Mouse (Mus musculus) kidney, embryonic 14.5 days (tissue): ENCODE results near the gene Ppil4. TPM values are rescaled to one million over a fixed set of nuclear protein-coding genes. Genes with fewer than 3 reads are reported as not detected.

Source experiments
- ATAC-seq: fragments of 200-750 bp; cut with Nextera tagmentation; 2 replicates; pipeline ENCODE4 v1.8.0; 2017; ENCODE audit warnings: moderate number of reproducible peaks, mild to moderate bottlenecking, moderate TSS enrichment, moderate library complexity; ENCODE audit not compliant: low FRiP score, low TSS enrichment
- H3K27ac ChIP-seq: fragments of 300-500 bp; sonication (generic); 2 replicates; pipeline ENCODE4 v1.5.1; 2014; ENCODE audit warnings: low read depth, mild to moderate bottlenecking, low read length, moderate library complexity, mixed read lengths
- H3K27me3 ChIP-seq: fragments of 300-500 bp; sonication (generic); 2 replicates; pipeline ENCODE4 v1.6.1; 2014; ENCODE audit warnings: mild to moderate bottlenecking, low read length; ENCODE audit not compliant: control insufficient read depth, insufficient read depth
- H3K36me3 ChIP-seq: fragments of 300-500 bp; sonication (generic); 2 replicates; pipeline ENCODE4 v1.6.1; 2014; ENCODE audit warnings: low read length, mixed read lengths; ENCODE audit not compliant: control insufficient read depth, insufficient read depth
- H3K4me1 ChIP-seq: fragments of 300-500 bp; sonication (generic); 2 replicates; pipeline ENCODE4 v1.6.1; 2014; ENCODE audit warnings: low read length, mixed read lengths; ENCODE audit not compliant: control insufficient read depth, insufficient read depth
- H3K4me2 ChIP-seq: fragments of 300-500 bp; sonication (generic); replicated peaks from 2 replicates; pipeline ENCODE4 v1.6.1; 2014; ENCODE audit warnings: low read depth, mild to moderate bottlenecking, low read length
- H3K4me3 ChIP-seq: fragments of 300-500 bp; sonication (generic); 2 replicates; pipeline ENCODE4 v1.5.1; 2014; ENCODE audit warnings: mild to moderate bottlenecking, low read length
- H3K9ac ChIP-seq: fragments of 300-500 bp; sonication (generic); 2 replicates; pipeline ENCODE4 v1.6.1; 2014; ENCODE audit warnings: low read depth, mild to moderate bottlenecking, low read length, moderate library complexity
- H3K9me3 ChIP-seq: fragments of 300-500 bp; sonication (generic); 2 replicates; pipeline ENCODE4 v1.6.1; 2016; ENCODE audit warnings: low read length; ENCODE audit not compliant: control insufficient read depth
- WGBS: fragments of 180-500 bp; shearing (Covaris S2); extraction: QIAGEN DNeasy Blood & Tissue Kit; methylation state at CpG from one replicate; pipeline ENCODE4 v1.1.7; 2014; 5-methylcytosine and 5-hydroxymethylcytosine counted together
- polyA plus RNA-seq: library from polyadenylated mRNA; unstranded; fragments of >200 nt; fragmentation: Nextera tagmentation; extraction: Ambion mirVana; gene quantifications from 2 replicates; pipeline ENCODE4 v1.2.1, GENCODE M21; 2014

The Ppil4 gene
- polyA plus RNA-seq, 1 experiment from 2014 or later: 40.8 TPM

DNA sequence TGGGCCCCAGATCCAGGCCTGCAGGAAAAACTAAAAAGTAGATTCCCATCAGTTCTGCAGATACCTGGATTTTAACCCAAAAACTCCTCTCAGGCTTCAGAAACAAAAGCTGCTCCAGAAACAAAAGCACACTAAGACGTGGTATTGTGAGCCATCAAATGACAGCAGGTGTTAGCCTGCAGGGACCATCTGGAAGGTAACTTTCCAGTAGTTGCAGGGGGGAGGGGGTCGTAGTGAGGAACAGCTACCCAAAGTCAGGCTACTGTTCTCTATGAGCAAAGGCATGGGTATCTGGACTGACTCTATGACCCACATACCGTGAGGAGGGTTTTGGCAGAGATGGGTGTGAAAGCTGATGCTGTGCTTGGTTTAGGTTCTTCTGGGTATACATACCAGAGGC is 48.1 kb downstream of the Ppil4 start:
- no peak for ATAC-seq
- Histone ChIP-seq H3K36me3 (no peaks in the 10 kb centered on the region), H3K27me3 (no peaks in the 10 kb centered on the region), H3K9ac (no peak overlapping the region), H3K4me3 (no peak overlapping the region), H3K4me2 (no peak overlapping the region), H3K4me1 (no peaks in the 10 kb centered on the region), H3K9me3 (no peaks in the 10 kb centered on the region), H3K27ac (no peak overlapping the region)
- 67% methylated on average over 3 of the region's 3 CpGs for WGBS

DNA sequence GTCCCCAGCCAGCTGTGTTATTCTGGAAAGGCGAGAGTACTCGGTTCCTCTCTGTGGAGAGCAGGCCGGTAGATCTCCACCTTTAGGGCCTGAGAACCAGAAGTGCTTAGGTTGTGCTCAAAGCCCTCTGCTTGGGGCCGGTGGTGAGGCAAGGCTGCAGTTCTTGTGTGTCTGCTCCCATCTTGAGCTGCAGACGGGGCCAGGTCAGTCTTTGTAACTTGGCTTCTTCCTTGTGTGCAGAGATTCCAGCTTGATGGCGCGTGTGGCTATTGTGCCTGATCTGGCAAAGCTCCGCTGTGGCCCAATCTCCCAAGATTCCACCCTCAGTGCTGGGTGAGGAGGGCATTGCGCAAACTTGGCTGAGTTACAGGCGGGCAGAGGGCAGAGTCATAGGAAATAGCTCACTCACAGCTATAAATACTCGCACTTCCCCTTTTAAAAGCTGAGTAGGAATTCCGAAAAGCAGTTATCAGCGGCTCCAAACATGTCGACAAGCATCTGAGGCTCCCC is 48.9 kb downstream of the Ppil4 start:
- no peak overlapping the region for H3K4me2 ChIP-seq
- no peak for ATAC-seq
- no peaks in the 10 kb centered on the region for H3K9me3 ChIP-seq
- H3K36me3 ChIP-seq: no peaks in the 10 kb centered on the region
- 67% methylated on average over 14 of the region's 14 CpGs for WGBS
- H3K9ac ChIP-seq: no peak overlapping the region
- no peaks in the 10 kb centered on the region for H3K4me1 ChIP-seq
- no peak overlapping the region for H3K27ac ChIP-seq
- no peaks in the 10 kb centered on the region for H3K27me3 ChIP-seq
- no peak overlapping the region for H3K4me3 ChIP-seq

DNA sequence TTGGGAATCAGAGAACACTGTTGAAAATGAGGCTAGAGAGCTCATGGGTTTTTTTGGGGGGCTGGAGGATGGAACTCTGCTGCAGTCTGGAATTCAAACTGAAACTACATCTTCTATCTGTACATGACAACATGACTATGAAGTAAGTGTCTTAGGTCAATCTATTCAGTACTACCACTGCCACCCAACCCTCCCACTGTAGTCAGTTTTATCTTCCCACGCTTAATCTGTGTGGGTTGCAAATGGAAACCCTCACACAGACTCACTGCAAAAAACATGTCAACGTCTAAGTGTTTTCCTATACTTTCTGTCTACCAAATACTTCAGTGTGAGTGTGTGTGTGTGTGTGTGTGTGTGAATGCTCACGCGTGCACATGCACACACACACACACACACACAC is 50.5 kb downstream of the Ppil4 start:
- no peak for ATAC-seq
- H3K36me3 ChIP-seq: no peaks in the 10 kb centered on the region
- no peaks in the 10 kb centered on the region for H3K9me3 ChIP-seq
- H3K9ac ChIP-seq: no peak overlapping the region
- H3K4me3 ChIP-seq: no peak overlapping the region
- H3K27me3 ChIP-seq: no peaks in the 10 kb centered on the region
- H3K27ac ChIP-seq: no peak overlapping the region
- 96% methylated on average over 4 of the region's 4 CpGs for WGBS
- H3K4me1 ChIP-seq: no peaks in the 10 kb centered on the region
- H3K4me2 ChIP-seq: no peak overlapping the region

- 67% methylated on average over 4 of the region's 4 CpGs for WGBS
- Histone ChIP-seq H3K9me3 (no peaks in the 10 kb centered on the region), H3K27ac (no peak overlapping the region), H3K36me3 (no peaks in the 10 kb centered on the region), H3K4me3 (no peak overlapping the region), H3K4me2 (no peak overlapping the region), H3K9ac (no peak overlapping the region), H3K4me1 (no peaks in the 10 kb centered on the region), H3K27me3 (no peaks in the 10 kb centered on the region)
- ATAC-seq: no peak
Observed at GRCm38 (mm10) chr10:7844161-7844560, 51.5 kb downstream of the Ppil4 start.

DNA sequence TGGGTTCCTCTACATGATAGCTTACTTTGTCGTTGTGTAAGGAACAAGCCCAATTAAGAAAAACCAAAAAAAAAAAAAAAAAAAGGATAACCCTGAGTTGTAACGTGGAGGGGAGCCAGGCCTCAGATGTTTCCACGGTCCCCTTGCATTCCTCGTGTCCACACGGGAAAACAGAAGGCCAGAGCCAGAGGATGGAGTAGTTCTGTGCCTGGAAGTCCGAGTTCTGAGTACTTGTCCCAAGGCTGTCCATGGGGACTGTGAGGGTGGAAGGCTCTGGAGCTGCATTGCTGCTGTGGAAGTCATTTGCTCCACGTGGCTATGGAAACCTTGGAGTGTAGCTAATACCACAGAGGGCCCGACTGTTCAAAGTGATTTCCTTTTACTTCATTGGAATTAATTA is 52.4 kb downstream of the Ppil4 start:
- ATAC-seq: no peak
- Histone ChIP-seq H3K4me3 (no peak overlapping the region), H3K36me3 (no peaks in the 10 kb centered on the region), H3K4me1 (no peaks in the 10 kb centered on the region), H3K9ac (no peak overlapping the region), H3K27me3 (no peaks in the 10 kb centered on the region), H3K4me2 (no peak overlapping the region), H3K9me3 (no peaks in the 10 kb centered on the region), H3K27ac (no peak overlapping the region)
- WGBS: 79% methylated on average over 8 of the region's 8 CpGs

DNA sequence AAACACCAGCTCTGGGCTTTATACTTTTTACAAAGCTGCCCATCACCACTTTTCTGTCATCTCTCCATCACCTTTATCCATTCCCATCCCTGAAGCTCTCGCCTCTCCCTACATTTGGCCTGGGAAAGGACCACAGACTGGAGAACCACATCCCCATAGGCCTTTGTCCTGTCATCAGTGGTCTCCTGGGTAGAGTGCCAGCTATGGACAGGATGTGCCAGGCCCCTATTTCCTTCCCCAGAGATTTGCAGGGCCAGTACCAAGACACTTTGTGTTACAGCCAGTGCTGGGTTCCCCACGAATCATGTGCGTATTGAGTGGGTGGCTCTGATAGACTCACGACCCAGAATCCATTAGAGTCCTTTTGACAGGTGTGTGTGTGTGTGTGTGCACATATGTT is 53.3 kb downstream of the Ppil4 start:
- Histone ChIP-seq H3K9me3 (no peaks in the 10 kb centered on the region), H3K27ac (no peak overlapping the region), H3K4me3 (no peak overlapping the region), H3K27me3 (no peaks in the 10 kb centered on the region), H3K9ac (no peak overlapping the region), H3K4me2 (no peak overlapping the region), H3K36me3 (no peaks in the 10 kb centered on the region), H3K4me1 (no peaks in the 10 kb centered on the region)
- WGBS: 79% methylated on average over 4 of the region's 4 CpGs
- no peak for ATAC-seq

DNA sequence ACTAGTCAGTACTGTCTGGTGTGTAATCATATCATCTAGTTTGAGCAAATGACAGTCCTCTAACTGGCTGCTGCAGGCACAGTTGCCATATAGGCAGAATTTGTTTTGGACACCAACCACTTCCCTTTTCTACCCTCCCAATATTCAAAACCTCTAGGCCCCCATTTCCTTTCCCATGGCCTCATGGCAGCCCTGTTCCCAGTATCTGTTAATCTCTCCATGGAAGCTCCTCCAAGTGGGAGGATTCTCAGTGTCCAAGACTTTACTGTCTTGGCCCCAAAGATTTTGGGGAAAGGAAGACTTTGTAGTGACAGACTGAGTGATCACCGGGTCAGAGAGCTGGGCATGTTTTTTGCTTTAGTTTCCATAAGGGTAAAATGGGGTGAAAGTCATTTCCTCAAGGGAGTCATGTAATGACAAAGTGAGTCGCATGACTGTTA is 54.5 kb downstream of the Ppil4 start:
- Histone ChIP-seq H3K4me1 (no peaks in the 10 kb centered on the region), H3K9me3 (0 out of 2 replicates have a peak, but pooled peaks cover 2% of the 10 kb centered on the region), H3K9ac (no peak overlapping the region), H3K27ac (no peak overlapping the region), H3K4me2 (no peak overlapping the region), H3K36me3 (no peaks in the 10 kb centered on the region), H3K4me3 (no peak overlapping the region), H3K27me3 (no peaks in the 10 kb centered on the region)
- WGBS: 74% methylated on average over 2 of the region's 2 CpGs
- ATAC-seq: no peak

DNA sequence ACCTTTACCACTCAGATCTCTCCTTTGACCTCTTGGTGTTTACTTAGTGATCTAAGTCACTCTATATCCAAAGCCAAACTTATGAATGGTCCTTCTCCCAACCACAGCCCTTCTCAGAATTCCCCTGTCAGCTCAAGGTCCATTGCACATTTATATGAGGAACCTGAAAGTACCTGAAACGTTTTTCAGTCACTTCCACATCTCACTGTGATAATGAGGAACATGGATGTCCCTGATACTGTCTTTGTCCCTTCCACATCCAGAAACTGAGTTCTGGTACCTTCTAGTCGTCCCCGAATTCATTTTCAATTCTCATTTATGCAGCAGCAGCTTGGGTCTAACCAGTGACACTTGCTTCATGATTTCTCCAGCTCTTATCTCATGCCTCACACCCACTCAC is 59.2 kb downstream of the Ppil4 start:
- 71% methylated on average over 3 of the region's 3 CpGs for WGBS
- no peak for ATAC-seq
- H3K4me3 ChIP-seq: no peak overlapping the region

GRCm38 (mm10) chr10:7860494-7860893 is 67.8 kb downstream of the Ppil4 start:
- WGBS: 85% methylated on average over 7 of the region's 7 CpGs
- Histone ChIP-seq H3K4me1 (no peaks in the 10 kb centered on the region), H3K27ac (no peak overlapping the region), H3K9ac (no peak overlapping the region), H3K4me3 (no peak overlapping the region), H3K27me3 (no peaks in the 10 kb centered on the region), H3K36me3 (no peaks in the 10 kb centered on the region), H3K9me3 (no peaks in the 10 kb centered on the region), H3K4me2 (no peak overlapping the region)
- ATAC-seq: no peak

More for the DNA sequence above, 59.2 kb downstream of the Ppil4 start:
- Histone ChIP-seq H3K27me3 (no peaks in the 10 kb centered on the region), H3K27ac (no peak overlapping the region), H3K9me3 (0 out of 2 replicates have a peak, but pooled peaks cover 2% of the 10 kb centered on the region), H3K4me1 (no peaks in the 10 kb centered on the region), H3K36me3 (no peaks in the 10 kb centered on the region), H3K9ac (no peak overlapping the region), H3K4me2 (no peak overlapping the region)
